Mouse (Mus musculus) adrenal gland, adult 8-10 months (tissue): ENCODE measurements around the gene Slc5a10. TPM values are rescaled to one million over a fixed set of nuclear protein-coding genes. Genes with fewer than 3 reads are reported as not detected.
"Not testable (repeated sequence)": the region's sequence is repeated elsewhere in the genome, so short reads cannot be mapped to it uniquely, and the experiment has no call there.

Source experiments
- DNase-seq: peaks from one replicate; pipeline ENCODE4 v3.0.0; 2022
- total RNA-seq, 4 experiments: library from RNA; stranded (reverse); gene quantifications; 2 replicates each; pipeline ENCODE4 v1.2.4; 2022

The Slc5a10 gene
- total RNA-seq, 4 experiments from 2014 or later, result 0.14 to 0.30 (median 0.25) TPM; not detected in 1

GRCm38 (mm10) chr11:61647956-61648748 is 72.5 kb downstream of the Slc5a10 start:
- no peak for DNase-seq

GRCm38 (mm10) chr11:61647110-61647910 is 73.3 kb downstream of the Slc5a10 start:
- DNase-seq, result no peak

DNA sequence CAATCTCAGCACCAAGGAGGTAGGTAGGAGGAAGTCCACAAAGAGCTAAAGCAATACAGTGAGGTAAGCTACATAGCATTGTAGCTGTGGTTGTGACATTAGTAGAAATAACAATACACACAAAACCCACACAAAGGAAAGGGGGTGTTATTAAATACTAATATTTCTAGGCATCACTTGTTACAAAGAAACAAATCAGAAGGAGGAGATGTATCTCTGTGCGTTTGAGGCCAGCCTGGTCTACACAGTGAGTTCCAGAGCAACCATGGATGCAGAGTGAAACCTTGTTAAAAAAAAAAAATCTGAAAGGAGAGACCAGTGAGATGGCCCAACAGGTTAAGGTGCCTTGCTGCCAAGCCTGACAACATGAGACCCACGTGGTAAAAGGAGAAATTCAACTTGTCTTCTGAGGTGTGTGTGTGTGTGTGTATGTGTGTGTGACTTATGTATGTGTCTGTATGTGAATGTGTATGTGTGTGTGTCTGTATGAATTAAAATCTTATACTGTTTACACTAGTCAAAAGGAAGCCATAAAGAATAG is 74.1 kb downstream of the Slc5a10 start:
- DNase-seq, result no peak

DNA sequence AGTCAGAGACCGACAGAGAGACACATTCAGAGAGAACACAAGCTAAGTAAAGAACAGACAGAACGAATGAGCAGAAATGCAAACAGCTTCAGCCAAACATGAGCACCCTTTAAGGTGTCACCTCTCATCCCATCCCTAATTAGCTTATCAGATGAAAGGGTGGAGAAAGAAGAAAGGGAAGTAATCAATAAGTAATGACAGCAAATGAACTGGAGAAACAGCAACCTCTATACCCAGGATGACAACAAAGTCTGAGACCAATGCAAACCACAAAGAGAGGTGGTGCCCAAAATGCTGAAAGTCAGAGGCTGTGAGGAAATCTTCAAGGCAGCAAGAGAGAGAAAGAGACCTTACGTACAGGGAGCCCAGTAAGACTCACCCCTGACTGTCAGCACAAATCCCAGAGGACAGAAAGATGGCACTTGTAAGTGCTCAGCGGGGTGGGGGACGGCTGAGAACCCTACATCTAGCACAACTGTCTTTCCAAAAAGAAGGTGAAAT is 75.2 kb downstream of the Slc5a10 start:
- no peak for DNase-seq

DNA sequence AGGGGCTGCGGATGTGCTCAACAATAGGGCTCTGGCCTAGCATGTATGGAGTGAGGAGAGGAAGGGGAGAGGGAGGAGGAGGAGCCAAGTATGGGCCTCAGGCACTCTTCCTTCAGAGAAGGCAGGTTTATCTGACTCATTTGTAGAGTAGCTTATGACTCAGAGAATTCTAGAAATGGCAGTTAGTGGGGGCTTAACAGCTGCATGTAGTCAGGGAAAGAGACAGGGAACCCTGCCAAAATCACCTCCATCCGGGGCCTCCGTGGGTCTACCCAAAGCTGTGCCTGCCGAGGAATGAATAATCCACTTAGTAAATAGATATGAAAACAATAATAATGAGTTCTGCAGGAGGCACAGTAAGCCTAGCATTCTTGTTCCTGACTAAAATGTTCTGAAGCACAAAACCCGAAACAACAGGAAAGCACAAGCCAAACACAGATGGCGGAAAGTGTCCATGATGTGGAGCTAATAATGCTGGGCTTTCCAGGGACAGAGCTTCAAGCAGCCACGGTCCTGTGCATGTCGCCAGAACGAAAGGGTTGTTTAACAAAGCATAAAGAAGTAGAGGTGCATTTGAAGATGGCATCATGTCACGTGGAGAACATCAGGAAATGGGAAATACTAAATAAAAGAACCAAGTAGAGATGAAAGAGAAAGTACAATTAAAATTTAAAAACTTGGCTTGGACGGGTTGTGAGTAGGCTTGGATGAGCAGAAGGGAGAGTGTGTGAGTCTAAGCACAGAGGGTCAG is 75.9 kb downstream of the Slc5a10 start:
- DNase-seq, result no peak

- no peak for DNase-seq
These were observed 77.3 kb downstream of the Slc5a10 start for GRCm38 (mm10) chr11:61643184-61643961.

GRCm38 (mm10) chr11:61642106-61642505 is 78.5 kb downstream of the Slc5a10 start:
- no peak for DNase-seq

DNA sequence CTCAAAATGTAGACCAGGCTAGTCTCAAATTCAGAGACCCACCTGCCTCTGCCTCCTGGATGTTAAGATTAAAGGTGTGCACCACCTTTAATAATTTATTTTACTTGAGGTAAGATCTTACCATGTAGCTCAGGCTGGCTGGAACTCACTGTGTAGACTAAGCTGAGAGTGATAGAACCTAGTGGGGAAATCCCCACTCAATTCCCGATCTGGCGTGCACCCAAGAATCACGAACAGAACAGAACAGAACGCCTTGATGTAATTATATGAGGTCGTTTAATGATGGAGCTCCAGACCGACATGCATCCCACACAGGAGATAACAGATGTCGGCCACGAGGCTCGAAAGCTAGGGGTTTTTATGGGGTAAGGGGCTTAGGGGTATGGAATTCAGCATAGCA is 80.0 kb downstream of the Slc5a10 start:
- DNase-seq, result not testable (repeated sequence)

DNA sequence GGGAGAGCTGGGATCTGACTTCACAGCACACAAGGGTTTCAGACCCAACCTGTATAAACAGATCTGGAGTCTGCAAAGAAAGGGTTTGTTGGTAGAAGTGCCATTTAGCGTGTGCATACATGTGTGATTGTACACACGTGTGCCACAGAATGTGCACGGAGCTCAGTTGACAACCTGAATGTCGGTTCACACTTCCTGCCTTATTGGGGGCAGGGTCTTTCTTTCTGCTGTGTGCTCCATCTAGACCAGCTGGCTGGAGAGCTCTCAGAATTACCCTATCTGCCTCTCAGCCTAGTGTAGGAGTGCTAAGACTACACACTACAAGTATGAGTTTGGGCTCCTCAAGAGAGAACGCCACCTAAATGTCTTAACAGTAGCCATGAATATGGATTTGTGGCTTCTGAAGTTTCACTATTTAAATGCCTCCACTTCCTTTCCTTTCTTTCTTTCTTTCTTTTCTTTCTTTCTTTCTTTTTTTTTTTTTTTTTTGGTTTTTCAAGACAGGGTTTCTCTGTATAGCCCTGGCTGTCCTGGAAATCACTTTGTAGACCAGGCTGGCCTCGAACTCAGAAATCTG is 80.9 kb downstream of the Slc5a10 start:
- no peak for DNase-seq

DNA sequence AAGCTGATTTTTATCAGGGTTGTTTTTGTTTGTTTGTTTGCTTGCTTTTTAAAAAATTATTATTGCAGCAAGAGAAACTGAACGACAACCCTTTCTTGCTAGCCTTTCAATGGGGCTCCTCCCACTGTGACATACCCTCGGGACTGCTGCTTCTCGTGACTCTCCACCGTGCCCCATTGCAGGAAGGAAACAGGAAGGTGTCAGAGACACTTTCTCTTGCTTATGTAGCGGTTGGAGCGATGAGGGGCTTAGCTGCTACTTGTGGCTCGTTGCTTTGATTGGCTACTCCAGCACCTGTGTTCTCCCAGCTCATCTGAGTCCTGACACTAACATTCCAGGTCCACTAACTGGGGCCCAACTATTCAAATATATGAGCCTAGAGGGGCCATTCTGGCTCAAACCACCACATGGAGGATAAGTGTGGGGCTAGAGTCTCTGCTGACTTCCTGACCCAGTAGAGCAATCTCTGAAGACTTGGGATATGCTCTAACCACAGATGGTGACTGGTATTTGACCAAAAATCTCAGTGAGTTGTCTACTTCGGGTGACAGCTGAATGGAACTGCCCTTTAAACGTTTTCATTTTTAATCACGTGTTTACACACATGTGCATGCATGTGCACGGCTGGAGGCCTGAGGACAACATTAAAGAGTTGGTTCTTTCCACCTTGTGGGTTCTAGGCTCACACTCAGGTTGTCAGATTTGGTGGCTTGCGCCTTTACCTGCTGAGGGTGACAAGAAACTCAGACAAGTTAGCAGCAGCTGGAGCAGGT is 81.7 kb downstream of the Slc5a10 start:
- no peak for DNase-seq

GRCm38 (mm10) chr11:61637856-61638255 is 82.8 kb downstream of the Slc5a10 start:
- DNase-seq, result no peak

- DNase-seq, result no peak
These were observed 83.2 kb downstream of the Slc5a10 start for GRCm38 (mm10) chr11:61637413-61637812.

GRCm38 (mm10) chr11:61636309-61636708 is 84.3 kb downstream of the Slc5a10 start:
- DNase-seq, result not testable (repeated sequence)

DNA sequence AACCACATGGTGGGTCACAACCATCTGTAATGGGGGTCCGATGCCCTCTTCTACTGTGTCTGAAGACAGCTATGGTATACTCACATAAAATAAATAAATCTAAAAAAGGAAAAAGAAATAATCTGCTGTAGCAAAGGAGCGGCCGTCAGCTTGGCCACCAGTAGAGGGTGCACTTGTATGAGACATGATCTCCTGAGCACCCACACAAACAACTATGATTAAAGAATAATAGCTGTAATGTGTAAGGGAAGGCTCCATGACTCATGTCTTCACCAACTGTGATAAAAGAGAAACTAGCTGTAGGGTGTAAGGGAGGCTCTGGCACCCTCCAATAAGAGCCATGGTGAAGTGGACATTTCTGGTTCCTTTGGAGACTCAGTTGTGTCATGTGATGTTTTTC is 91.0 kb downstream of the Slc5a10 start:
- no peak for DNase-seq

DNA sequence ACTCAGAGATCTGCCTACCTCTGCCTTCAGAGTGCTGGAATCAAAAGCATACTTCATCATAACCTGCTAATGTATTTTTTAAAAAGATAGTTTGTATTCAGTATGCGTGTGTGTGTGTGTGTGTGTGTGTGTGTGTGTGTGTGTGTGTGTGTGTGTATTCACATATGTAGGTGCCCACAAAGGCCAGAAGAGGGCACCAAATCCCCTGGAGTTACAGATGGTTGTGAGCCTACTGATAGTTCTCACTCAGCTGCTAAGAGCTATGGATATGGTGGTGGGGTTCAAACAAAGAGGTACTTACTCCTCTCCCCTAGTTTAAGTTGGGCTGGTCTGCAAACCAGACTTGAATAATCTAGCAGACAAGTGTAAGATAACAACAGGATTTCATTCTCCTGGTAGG is 94.1 kb downstream of the Slc5a10 start:
- no peak for DNase-seq

GRCm38 (mm10) chr11:61625136-61625535 is 95.5 kb downstream of the Slc5a10 start:
- DNase-seq, result no peak
